Mouse (Mus musculus) left cerebral cortex, postnatal 25 days (tissue): Measurements from ENCODE around the gene Sh2d3c. TPM values are rescaled to one million over a fixed set of nuclear protein-coding genes. Genes with fewer than 3 reads are reported as not detected.

ENCODE experiments used
- DNase-seq, 2 experiments: peaks; one replicate each; pipeline ENCODE4 v3.0.0; 2022; ENCODE audit warnings: low spot score in 2 of 2, mixed read lengths in 1 of 2
- intact Hi-C: fragments of 180-260 bp; cut with DNase I; formaldehyde crosslinking; loops from one replicate; pipeline ENCODE4 v1.15.1; 2025
- total RNA-seq, 2 experiments: library from RNA; stranded (reverse); gene quantifications; 2 replicates each; pipeline ENCODE4 v1.2.3; 2021

Sh2d3c gene
- 10 to 100 TPM; 27.8 to 30.8 TPM for total RNA-seq

- DNase-seq: no peak
- intact Hi-C loops: no loop called here
Measured at GRCm38 (mm10) chr2:32720681-32721229, at the start of gene Sh2d3c. Gene Sh2d3c, plus strand, starts transcription at chr2:32721055.

DNA sequence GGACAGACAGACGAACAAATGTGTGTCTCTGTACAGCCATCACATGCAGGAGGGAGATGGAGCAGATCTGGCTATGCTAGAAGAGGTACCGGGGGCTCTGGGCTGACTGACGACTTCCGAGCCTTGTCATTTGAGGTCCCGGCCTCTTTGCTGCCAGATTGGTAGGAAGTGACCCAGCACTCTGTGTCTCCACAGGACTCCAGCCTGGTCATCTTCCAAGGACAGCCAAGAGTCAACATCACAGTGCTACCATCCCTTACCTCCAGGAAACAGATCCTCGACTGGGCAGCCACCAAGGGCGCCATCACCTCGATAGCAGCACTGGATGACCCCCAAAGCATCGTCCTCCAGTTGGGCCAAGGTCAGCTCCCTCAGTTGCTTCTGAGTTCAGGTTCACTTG, 49.7 kb upstream of the Sh2d3c start:
- no peak for DNase-seq
- intact Hi-C loops: no loop called here

- DNase-seq: no peak
- intact Hi-C loops: no loop called here
Measured at GRCm38 (mm10) chr2:32671907-32672595, 48.8 kb upstream of the Sh2d3c start.

- no peak for DNase-seq
- intact Hi-C loops: no loop called here
Measured at GRCm38 (mm10) chr2:32673176-32673917, 47.5 kb upstream of the Sh2d3c start.

- DNase-seq: no peak
- intact Hi-C loops: no loop called here
Measured at GRCm38 (mm10) chr2:32676821-32677220, 44.0 kb upstream of the Sh2d3c start.

DNA sequence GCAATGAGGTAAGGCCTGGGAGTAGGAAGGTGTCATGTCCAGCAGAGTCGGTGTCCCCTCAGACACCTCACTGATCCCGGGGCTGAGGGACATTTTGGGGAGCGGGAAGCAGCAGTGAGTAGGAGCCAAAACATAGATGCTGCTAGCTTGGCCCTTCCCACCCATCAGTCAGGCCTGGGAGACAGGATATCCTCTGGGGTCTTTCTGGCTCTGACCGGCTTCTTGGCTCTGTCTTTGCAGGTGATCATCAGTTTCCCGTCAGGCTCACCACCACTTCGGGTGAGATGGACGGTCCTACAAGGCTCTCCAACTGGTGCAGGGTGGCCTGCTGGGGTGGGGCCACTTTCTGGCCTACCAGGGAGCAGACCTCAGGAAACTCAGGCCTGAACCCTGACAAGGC, 43.2 kb upstream of the Sh2d3c start:
- no peak for DNase-seq
- intact Hi-C loops: no loop called here

DNA sequence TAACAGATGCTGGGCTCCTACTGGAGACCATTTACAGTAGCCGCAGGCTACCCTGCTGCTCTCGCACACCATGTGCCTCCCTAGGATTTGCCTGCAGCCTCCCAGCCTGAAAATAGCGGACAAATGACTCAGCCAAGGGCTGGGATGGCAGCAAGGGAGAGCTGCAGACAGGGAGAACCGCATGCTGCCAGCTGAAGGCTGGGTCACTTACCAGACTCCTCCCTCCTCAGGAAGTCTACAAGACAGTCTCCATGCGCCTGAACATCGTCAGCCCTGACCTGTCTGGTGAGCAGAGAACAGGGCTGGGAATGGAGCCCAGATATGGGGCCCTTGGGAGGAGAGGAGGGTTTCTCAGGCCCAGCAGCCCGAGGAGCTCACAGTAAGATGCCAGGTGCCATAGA, 40.8 kb upstream of the Sh2d3c start:
- DNase-seq: peak; percentile 58 to 87
- intact Hi-C loops: no loop called here

DNA sequence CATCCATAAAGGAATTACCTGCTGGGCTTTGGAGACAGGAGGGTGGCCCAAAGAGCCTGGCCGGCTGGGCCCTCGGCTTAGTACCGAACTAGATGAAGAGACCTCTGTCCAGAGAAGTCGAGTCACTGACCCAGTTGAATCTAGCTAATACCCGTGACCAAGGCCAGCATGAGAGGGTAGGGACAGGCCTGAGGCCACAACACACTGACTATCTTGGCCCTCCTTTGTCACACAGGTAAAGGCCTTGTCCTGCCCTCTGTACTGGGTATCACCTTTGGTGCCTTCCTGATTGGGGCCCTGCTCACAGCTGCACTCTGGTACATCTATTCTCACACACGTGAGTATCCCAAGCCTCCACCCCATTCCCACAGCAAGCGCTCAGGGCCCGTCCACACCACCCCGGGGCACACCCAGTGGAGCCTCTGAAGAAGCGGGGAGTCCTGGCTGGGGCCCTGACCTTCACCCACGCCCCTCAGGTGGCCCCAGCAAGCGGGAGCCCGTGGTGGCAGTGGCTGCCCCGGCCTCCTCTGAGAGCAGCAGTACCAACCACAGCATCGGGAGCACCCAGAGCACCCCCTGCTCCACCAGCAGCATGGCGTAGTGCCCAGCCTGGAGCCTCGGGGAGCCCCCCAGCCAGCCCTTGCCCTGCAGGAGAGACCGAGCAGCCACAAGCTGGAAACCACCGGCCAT, 39.7 kb upstream of the Sh2d3c start:
- no peak for DNase-seq
- intact Hi-C loops: no loop called here

- no peak for DNase-seq
- intact Hi-C loops: no loop called here
Measured at GRCm38 (mm10) chr2:32681754-32682153, 39.1 kb upstream of the Sh2d3c start.

- no peak for DNase-seq
- intact Hi-C loops: no loop called here
Measured at GRCm38 (mm10) chr2:32682721-32683417, 38.0 kb upstream of the Sh2d3c start.

GRCm38 (mm10) chr2:32683701-32684100, 37.2 kb upstream of the Sh2d3c start:
- no peak for DNase-seq
- intact Hi-C loops: no loop called here

DNA sequence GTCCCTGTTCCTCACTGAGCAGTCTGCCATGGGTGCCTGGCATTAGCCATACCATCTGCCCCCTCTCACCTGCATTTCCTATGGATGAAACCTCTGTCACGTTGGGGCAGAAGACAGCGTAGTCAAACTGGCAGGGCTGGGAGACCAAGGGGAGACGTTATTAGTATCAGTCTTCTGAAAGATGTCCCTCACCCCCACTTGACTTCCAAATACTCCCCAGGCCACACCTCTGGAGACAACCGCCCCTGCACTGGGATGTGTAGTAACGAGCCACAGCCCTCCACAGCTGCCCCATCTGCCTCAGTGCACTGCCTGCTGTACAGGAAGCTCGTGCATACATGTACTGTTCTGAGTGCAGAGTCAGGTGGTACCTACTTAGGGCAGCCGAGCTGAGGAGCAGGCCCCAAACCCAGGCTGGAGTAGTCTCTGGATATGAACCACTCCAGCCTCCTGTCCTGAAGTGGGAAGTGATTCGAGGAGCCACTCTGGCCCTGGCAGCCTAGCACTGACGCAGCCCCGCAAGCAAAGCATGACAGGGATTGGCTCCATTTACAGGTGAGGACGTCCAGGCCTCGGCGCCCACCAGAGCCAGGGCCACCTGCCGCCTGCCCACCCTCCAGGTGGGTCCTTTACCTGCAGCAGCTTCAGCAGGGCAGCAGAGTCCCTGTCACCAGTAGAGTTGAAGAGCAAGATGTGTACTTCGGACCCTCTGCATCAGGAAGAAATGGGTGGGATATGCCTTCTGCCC, 36.0 kb upstream of the Sh2d3c start:
- no peak for DNase-seq
- intact Hi-C loops: no loop called here

DNA sequence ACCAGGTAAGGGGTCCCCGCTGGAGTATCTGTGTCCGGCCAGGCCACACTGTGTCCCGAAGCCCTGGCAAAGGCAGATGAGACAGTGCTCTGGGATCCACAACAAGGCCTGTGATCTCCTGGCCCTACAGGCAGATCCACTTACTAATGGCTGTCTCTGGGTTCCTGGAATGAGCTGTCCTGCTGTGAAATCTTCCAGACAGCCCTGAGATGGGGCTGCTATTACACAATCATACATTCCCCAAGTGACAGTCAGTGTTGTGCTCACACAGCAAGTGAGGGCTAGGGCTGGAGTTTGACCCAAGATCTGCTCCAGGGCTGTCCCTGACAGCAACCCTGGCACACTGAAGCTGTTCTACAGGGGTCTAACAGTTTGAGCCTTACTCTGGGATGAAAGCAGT, 35.0 kb upstream of the Sh2d3c start:
- intact Hi-C loops: no loop called here
- no peak for DNase-seq

GRCm38 (mm10) chr2:32686640-32687039, 34.2 kb upstream of the Sh2d3c start:
- intact Hi-C loops: no loop called here
- no peak for DNase-seq

GRCm38 (mm10) chr2:32687562-32687961, 33.3 kb upstream of the Sh2d3c start:
- no peak for DNase-seq
- intact Hi-C loops: no loop called here

GRCm38 (mm10) chr2:32689420-32689819, 31.4 kb upstream of the Sh2d3c start:
- intact Hi-C loops: loop anchor here (1.0 to 2.0 kb wide), 2 partner anchors 58 to 115 kb away; partner anchors contain the start of genes 9430097D07Rik and Pip5kl1
- peak; percentile 89 to 94 for DNase-seq

DNA sequence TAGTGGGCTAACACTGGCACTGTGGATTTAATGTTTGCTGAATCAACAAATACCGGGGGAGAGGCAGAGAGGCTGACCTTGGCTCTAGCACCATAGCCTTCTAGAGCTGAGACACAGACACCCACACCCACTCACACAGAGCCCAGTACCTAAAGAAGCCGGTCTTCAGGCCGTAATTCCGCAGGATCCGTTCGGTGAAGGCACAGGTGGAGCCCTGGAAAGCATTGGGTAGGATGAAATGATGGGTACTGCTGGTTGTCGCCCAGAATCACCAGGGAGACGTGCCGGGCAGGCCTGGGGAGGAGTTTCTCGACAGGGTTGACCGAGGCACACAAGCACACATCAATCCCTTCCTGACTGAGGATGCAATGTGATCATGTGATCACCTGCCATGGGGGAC, 29.8 kb upstream of the Sh2d3c start:
- no peak for DNase-seq
- intact Hi-C loops: no loop called here

DNA sequence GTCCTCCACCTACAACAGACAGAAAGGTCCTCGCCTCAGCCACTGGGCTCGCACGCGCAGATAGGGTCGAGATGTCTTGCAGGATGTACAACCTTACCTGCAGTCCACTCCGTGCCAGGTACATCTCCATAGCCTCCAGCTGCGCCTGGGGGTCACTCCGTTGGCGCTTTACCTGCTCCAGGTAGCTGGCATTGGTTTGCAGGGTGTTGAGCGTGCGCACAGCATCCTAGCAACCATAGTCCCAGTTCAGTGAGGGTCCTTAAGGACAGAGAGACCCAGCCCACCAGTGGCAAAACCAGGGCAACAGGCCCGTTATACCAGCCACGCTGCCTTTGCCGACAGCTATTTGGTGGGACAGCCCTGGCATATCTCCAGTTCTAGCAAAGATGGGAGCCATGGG, 28.4 kb upstream of the Sh2d3c start:
- intact Hi-C loops: no loop called here
- DNase-seq: no peak

DNA sequence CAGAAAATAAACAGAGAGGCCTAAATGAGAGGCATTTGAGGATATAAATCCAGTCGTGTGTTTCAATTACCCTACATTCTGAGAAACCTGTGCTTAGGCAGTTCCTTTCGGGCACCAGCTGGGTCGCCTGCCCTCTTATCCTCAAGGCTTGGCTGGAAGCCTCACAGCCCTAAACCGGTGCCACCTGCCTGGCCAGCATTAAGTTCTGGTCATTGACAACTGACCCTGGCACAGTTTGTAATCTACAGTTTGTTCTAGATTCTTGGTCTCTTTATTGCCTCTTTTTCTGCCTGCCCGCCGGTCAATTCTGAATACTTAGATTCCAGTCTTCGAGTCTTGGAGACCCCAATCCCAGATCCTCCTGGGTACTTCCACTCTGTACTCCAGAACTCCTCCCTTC, 27.6 kb upstream of the Sh2d3c start:
- intact Hi-C loops: no loop called here
- no peak for DNase-seq
